In the genomic region with DNA sequence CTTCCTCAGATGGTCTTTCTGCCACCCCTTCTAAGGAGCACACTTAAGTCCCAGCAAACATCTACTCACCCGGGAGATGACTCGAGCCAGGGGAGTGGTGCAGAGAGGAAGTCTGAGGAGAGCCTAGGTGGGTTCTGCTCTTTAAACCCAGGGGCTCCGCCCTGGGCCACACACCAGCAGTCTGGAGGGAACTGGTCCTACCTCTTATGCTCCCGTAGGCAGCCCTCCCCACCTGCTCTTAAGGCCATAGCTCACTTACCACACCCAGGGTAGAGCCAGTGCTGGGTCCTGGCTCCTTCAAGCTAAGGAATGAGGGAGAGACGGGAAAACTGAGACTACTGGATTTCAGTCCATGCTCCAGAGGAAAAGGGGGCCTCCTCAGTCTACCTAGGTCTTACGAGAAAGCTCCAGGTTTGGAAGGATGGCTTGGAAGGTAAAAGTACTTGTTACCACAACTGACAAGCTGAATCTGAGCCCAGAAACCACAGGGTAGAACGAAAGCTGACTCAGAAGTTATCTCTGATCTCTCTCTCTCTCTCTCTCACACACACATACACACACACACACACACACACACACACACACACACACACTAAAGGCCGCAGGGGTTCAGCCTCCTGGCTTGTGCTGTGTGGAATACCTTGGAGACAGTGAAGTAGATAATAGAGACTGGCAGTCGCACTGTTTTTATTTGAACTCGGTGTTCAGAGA, we compare ENCODE assay signal across 9 mouse cellular contexts. TPM values are rescaled to one million over a fixed set of nuclear protein-coding genes. Genes with fewer than 3 reads are reported as not detected.
DNase-seq lines count a peak whose midpoint lies in the region; ATAC-seq and TF ChIP-seq lines count a peak whose summit lies in the region.
"Had no signal": no experiment of that assay in that cellular context is flagged by ENCODE, and none has a peak within 500 bp of the region (broad histone marks: within the 10 kb centered on the region; RNA-seq: fewer than 3 reads in every experiment).

A gene (minus strand): TSS at position 471 of the 711 bp plus-strand sequence.

- no peaks in the 10 kb centered on the region for H3K9me3 ChIP-seq in intestine, embryonic 16.5 days (ENCODE audit: control insufficient read depth, low read length)
- H3K9me3 ChIP-seq in lung, embryonic 14.5 days (ENCODE audit: low read depth, low read length): no peaks in the 10 kb centered on the region
- no peaks in the 10 kb centered on the region for H3K9me3 ChIP-seq in heart, embryonic 12.5 days (replicated peaks)

- TF ChIP-seq CTCF in lung, embryonic 14.5 days (IDR thresholded peaks at IDR 0.05; ENCODE audit: low read depth): no peak

- DNase-seq in urinary bladder, postnatal 14 days (ENCODE audit: low spot score): peak; percentile 49
- DNase-seq in urinary bladder, postnatal 4 days (ENCODE audit: low spot score in 2 of 2): no peak
- DNase-seq in lung, embryonic 14.5 days: peak; percentile 30
- DNase-seq in liver: no peak
- no peak for DNase-seq in thymus, postnatal 10 days (ENCODE audit: low spot score in 2 of 2)

- no peak within 1 kb of the TSS for H3K4me3 ChIP-seq in intestine, embryonic 16.5 days (ENCODE audit: low read length)
- no peak within 1 kb of the TSS for H3K4me3 ChIP-seq in lung, embryonic 14.5 days (ENCODE audit: low read depth, low read length)
- no peak within 1 kb of the TSS for H3K4me3 ChIP-seq in heart, embryonic 12.5 days

- H3K4me2 ChIP-seq in intestine, embryonic 16.5 days (ENCODE audit: low read depth, low read length): no peak within 1 kb of the TSS
- no peak within 1 kb of the TSS for H3K4me2 ChIP-seq in lung, embryonic 14.5 days
- H3K4me2 ChIP-seq in heart, embryonic 12.5 days: no peak within 1 kb of the TSS
- H3K4me2 ChIP-seq: hindbrain, embryonic 14.5 days had no signal

- no peaks in the 10 kb centered on the region for H3K4me1 ChIP-seq in intestine, embryonic 16.5 days (ENCODE audit: control insufficient read depth, insufficient read depth, low read length)
- H3K4me1 ChIP-seq in lung, embryonic 14.5 days (ENCODE audit: insufficient read depth): no peaks in the 10 kb centered on the region
- peaks cover 5% of the 10 kb centered on the region for H3K4me1 ChIP-seq in heart, embryonic 12.5 days (replicated peaks)

- H3K36me3 ChIP-seq in intestine, embryonic 16.5 days (ENCODE audit: control insufficient read depth, insufficient read depth, low read length): no peaks in the 10 kb centered on the region
- H3K36me3 ChIP-seq in lung, embryonic 14.5 days (ENCODE audit: insufficient read depth): no peaks in the 10 kb centered on the region
- H3K36me3 ChIP-seq in heart, embryonic 12.5 days: 0 out of 2 replicates have a peak, but pooled peaks cover 3% of the 10 kb centered on the region

- H3K9ac ChIP-seq in intestine, embryonic 16.5 days (ENCODE audit: low read depth, low read length): no peak within 1 kb of the TSS
- H3K9ac ChIP-seq in lung, embryonic 14.5 days: no peak within 1 kb of the TSS
- H3K9ac ChIP-seq in heart, embryonic 12.5 days: no peak within 1 kb of the TSS
- H3K9ac ChIP-seq: hindbrain, embryonic 14.5 days had no signal

- H3K27me3 ChIP-seq in intestine, embryonic 16.5 days (replicated peaks; ENCODE audit: control insufficient read depth, insufficient read depth, low read length): no peaks in the 10 kb centered on the region
- no peaks in the 10 kb centered on the region for H3K27me3 ChIP-seq in lung, embryonic 14.5 days (ENCODE audit: insufficient read depth, low read length)
- H3K27me3 ChIP-seq in heart, embryonic 12.5 days (replicated peaks): no peaks in the 10 kb centered on the region

- H3K27ac ChIP-seq in intestine, embryonic 16.5 days (ENCODE audit: low read length): no peak within 1 kb of the TSS
- H3K27ac ChIP-seq in lung, embryonic 14.5 days (ENCODE audit: low read depth): no peak within 1 kb of the TSS
- H3K27ac ChIP-seq in heart, embryonic 12.5 days (ENCODE audit: poor library complexity, severe bottlenecking): no peak within 1 kb of the TSS
- H3K27ac ChIP-seq: hindbrain, embryonic 14.5 days had no signal

- peak; percentile 79; the same call in 1 of the 2 replicates for ATAC-seq in intestine, embryonic 16.5 days
- peak; percentile 75; the same call in 1 of the 2 replicates for ATAC-seq in lung, embryonic 14.5 days (ENCODE audit: insufficient read depth)
- no peak for ATAC-seq in heart, embryonic 12.5 days (ENCODE audit: insufficient number of reproducible peaks, low FRiP score)

- WGBS in intestine, embryonic 16.5 days: 57% methylated on average over 10 of the region's 10 CpGs
- WGBS in lung, embryonic 14.5 days: 65% methylated on average over 10 of the region's 10 CpGs
- 76% methylated on average over 10 of the region's 10 CpGs for WGBS in heart, embryonic 12.5 days

RNA-seq across cellular contexts. Expression of the gene that starts here (rescaled TPM):
- polyA plus RNA-seq in intestine, embryonic 16.5 days (2015; fragmentation: Nextera tagmentation; extraction: Ambion mirVana): 1.2 and 2.0 TPM in 2 replicates
- polyA plus RNA-seq in lung, embryonic 14.5 days (2014; fragmentation: Nextera tagmentation; extraction: Ambion mirVana): 3.6 and 3.9 TPM in 2 replicates
- polyA plus RNA-seq in heart, embryonic 12.5 days (2016; fragmentation: Nextera tagmentation; extraction: Ambion mirVana): 1.2 and 1.5 TPM in 2 replicates
- polyA plus RNA-seq: testis, adult 2 months had no signal

Comparison
In these comparisons a context has a peak if more than half of its experiments do, and no peak if none do; other contexts are left out.
1. DNase-seq: peak in urinary bladder, postnatal 14 days (single experiment) and lung, embryonic 14.5 days (single experiment); none in urinary bladder, postnatal 4 days (0 of 2), liver (single experiment) and thymus, postnatal 10 days (0 of 2).